Mouse (Mus musculus) cerebellum, adult 2 months (tissue): ENCODE measurements at regions not wholly inside any gene's neighbourhood (a gene's known extent, or its start where the extent isn't known, plus 50 kb on each side); places are given as distances from the start of the nearest gene placed in this dataset.

ENCODE experiments used
- CTCF ChIP-seq: fragments of 200-500 bp; IDR thresholded peaks from 2 replicates; pipeline ENCODE4 v1.5.1; 2011; ENCODE audit warnings: low read depth, mild to moderate bottlenecking, control low read depth, low read length, moderate library complexity, borderline replicate concordance; ENCODE audit not compliant: insufficient read depth
- POLR2A ChIP-seq: fragments of 200-500 bp; IDR thresholded peaks from 2 replicates; pipeline ENCODE4 v1.6.1; 2011; ENCODE audit warnings: low read length, control low read depth, borderline replicate concordance; ENCODE audit not compliant: insufficient read depth

- TF ChIP-seq POLR2A (no peak), CTCF (no peak)
Measured at GRCm38 (mm10) chr10:24484101-24484660, 111.1 kb upstream of the Ccn2 start.
